In the genomic region with DNA sequence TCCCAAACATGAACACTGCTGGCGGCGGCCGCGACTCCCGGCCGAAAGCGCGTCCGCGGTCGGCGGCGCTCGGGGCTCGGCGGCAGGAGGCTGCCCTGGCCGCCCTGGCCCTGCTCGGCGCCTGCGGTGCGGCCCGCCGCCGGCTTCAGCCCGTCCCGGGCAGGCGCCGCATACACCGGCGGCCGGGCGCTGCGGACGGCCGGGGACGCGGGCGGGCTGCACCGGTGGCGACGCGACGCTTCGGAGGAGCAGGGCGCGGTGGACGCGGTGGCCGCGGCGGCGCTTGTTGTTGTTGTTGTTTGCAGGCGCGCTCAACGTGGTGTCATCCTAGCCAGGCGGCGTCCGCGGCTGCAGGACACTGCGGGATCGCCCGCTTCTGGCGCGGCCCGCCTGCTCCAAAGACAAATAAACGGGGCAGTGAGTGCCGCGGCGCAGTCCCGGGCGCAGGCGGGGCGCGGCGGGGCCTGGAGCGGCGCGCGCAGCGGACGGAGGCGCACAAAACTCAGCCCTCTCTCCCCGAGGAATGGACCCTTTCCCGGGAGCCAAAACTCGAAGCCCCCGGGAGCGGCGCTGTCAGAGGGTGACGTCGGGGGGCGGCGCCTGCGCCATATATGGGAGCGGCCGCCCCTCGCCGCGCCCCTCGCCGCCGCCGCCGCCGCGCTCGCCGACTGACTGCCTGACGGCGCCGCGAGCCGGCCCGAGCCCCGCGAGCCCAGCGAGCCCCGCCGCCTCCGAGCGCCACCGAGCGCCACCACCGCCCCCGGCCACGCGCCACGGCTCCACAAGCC, we compare ENCODE assay signal across 8 mouse cellular contexts. TPM values are rescaled to one million over a fixed set of nuclear protein-coding genes. Genes with fewer than 3 reads are reported as not detected.
DNase-seq lines count a peak whose midpoint lies in the region; ATAC-seq lines count a peak whose summit lies in the region.

Ebf3 (minus strand) TSS at position 542 of the 788 bp plus-strand sequence.

- H3K9ac ChIP-seq in embryonic facial prominence, embryonic 14.5 days (ENCODE audit: low read depth, low read length): peak within 1 kb of the TSS; percentile 91
- peak within 1 kb of the TSS; percentile 55 for H3K9ac ChIP-seq in heart, embryonic 15.5 days

- H3K9me3 ChIP-seq in embryonic facial prominence, embryonic 14.5 days (ENCODE audit: control insufficient read depth, low read length): no peaks in the 10 kb centered on the region
- no peaks in the 10 kb centered on the region for H3K9me3 ChIP-seq in heart, embryonic 15.5 days (replicated peaks)
- H3K9me3 ChIP-seq in megakaryocyte, embryonic 14.5 days: no peaks in the 10 kb centered on the region

- peaks cover 64% of the 10 kb centered on the region for H3K27me3 ChIP-seq in embryonic facial prominence, embryonic 14.5 days (replicated peaks; ENCODE audit: control insufficient read depth, insufficient read depth, low read length)
- peaks cover 88% of the 10 kb centered on the region for H3K27me3 ChIP-seq in heart, embryonic 15.5 days
- H3K27me3 ChIP-seq in megakaryocyte, embryonic 14.5 days (replicated peaks): peaks cover 100% of the 10 kb centered on the region
- peaks cover 3% of the 10 kb centered on the region for H3K27me3 ChIP-seq in splenic B cell, adult 2 months (ENCODE audit: control insufficient read depth, insufficient read depth, low read length, poor library complexity, severe bottlenecking)

- H3K4me3 ChIP-seq in embryonic facial prominence, embryonic 14.5 days (ENCODE audit: low read depth, low read length): peak within 1 kb of the TSS; percentile 77
- peak within 1 kb of the TSS; percentile 60 for H3K4me3 ChIP-seq in heart, embryonic 15.5 days
- peak within 1 kb of the TSS; percentile 89 for H3K4me3 ChIP-seq in megakaryocyte, embryonic 14.5 days (replicated peaks)

- peak; percentile 88 for ATAC-seq in embryonic facial prominence, embryonic 14.5 days (ENCODE audit: low read depth)
- peak; percentile 84 for ATAC-seq in heart, embryonic 15.5 days (replicated peaks; ENCODE audit: insufficient number of reproducible peaks, insufficient read depth, low FRiP score, low read depth)

- peak within 1 kb of the TSS; percentile 84 for H3K4me2 ChIP-seq in embryonic facial prominence, embryonic 14.5 days (ENCODE audit: low read depth, low read length)
- peak within 1 kb of the TSS; percentile 90 for H3K4me2 ChIP-seq in heart, embryonic 15.5 days

- intact Hi-C loops in left cerebral cortex, postnatal 14 days (cut with DNase I): loop anchor here (10.0 kb wide), 1 partner anchor 489 kb away; no protein-coding TSS in a partner anchor

- peak; percentile 42 for DNase-seq in right cerebral cortex, postnatal 25 days
- DNase-seq in right cerebral cortex, adult 18-20 months: no peak
- DNase-seq in embryonic facial prominence, embryonic 14.5 days (ENCODE audit: low spot score): peak; percentile 96
- DNase-seq in kidney, postnatal 14 days: peak; percentile 91
- peak; percentile 59 for DNase-seq in splenic B cell, adult 2 months (ENCODE audit: low read depth, low spot score)
- no peak for DNase-seq in left cerebral cortex, postnatal 14 days (ENCODE audit: low spot score in 2 of 2)

- 0% methylated on average over 6 of the region's 127 CpGs for WGBS in embryonic facial prominence, embryonic 14.5 days
- under 1% methylated on average over 127 of the region's 127 CpGs for WGBS in heart, embryonic 15.5 days

- H3K27ac ChIP-seq in embryonic facial prominence, embryonic 14.5 days (replicated peaks; ENCODE audit: low read depth, low read length): peak within 1 kb of the TSS; percentile 87
- peak within 1 kb of the TSS; percentile 53 for H3K27ac ChIP-seq in heart, embryonic 15.5 days

- no peaks in the 10 kb centered on the region for H3K36me3 ChIP-seq in embryonic facial prominence, embryonic 14.5 days (ENCODE audit: control insufficient read depth, insufficient read depth, low read length)
- H3K36me3 ChIP-seq in heart, embryonic 15.5 days: no peaks in the 10 kb centered on the region
- H3K36me3 ChIP-seq in megakaryocyte, embryonic 14.5 days (replicated peaks; ENCODE audit: low read length): no peaks in the 10 kb centered on the region
- H3K36me3 ChIP-seq in splenic B cell, adult 2 months (ENCODE audit: control insufficient read depth, insufficient read depth, low read length, poor library complexity, severe bottlenecking): no peaks in the 10 kb centered on the region

- peaks cover 10% of the 10 kb centered on the region for H3K4me1 ChIP-seq in embryonic facial prominence, embryonic 14.5 days (ENCODE audit: control insufficient read depth, insufficient read depth, low read length)
- H3K4me1 ChIP-seq in heart, embryonic 15.5 days (replicated peaks): peaks cover 70% of the 10 kb centered on the region
- peaks cover 48% of the 10 kb centered on the region for H3K4me1 ChIP-seq in megakaryocyte, embryonic 14.5 days

RNA-seq across cellular contexts. Expression of gene Ebf3, which starts in this region (rescaled TPM):
- polyA plus RNA-seq in embryonic facial prominence, embryonic 14.5 days (2014; fragmentation: Nextera tagmentation; extraction: Ambion mirVana): 7.4 and 9.1 TPM in 2 replicates
- 1.2 and 1.3 TPM in 2 replicates for polyA plus RNA-seq in heart, embryonic 15.5 days (2015; fragmentation: Nextera tagmentation; extraction: Ambion mirVana)
- polyA plus RNA-seq in megakaryocyte, embryonic 14.5 days (2012; ENCODE audit: insufficient read depth, low replicate concordance): not detected in 2 replicates
- under 1 TPM; 0.68 to 0.70 TPM for total RNA-seq in left cerebral cortex, postnatal 14 days (2021)

Comparison
In these comparisons a context has a peak if more than half of its experiments do, and no peak if none do; other contexts are left out.
1. DNase-seq: peak in right cerebral cortex, postnatal 25 days (single experiment), embryonic facial prominence, embryonic 14.5 days (single experiment), kidney, postnatal 14 days (single experiment) and splenic B cell, adult 2 months (single experiment); none in right cerebral cortex, adult 18-20 months (single experiment) and left cerebral cortex, postnatal 14 days (0 of 2).
2. Peak in every context shown above with its lines, with median percentiles within 50 percentile points of each other: H3K4me3 ChIP-seq.